Mouse (Mus musculus) heart, embryonic 14.5 days (tissue): ENCODE results near the gene Amotl1. TPM values are rescaled to one million over a fixed set of nuclear protein-coding genes. Genes with fewer than 3 reads are reported as not detected.

Experiments used
- ATAC-seq: fragments of 200-750 bp; cut with Nextera tagmentation; 2 replicates; pipeline ENCODE4 v1.8.0; 2017; ENCODE audit warnings: low read depth, moderate TSS enrichment; ENCODE audit not compliant: insufficient number of reproducible peaks, insufficient read depth, low FRiP score
- H3K27ac ChIP-seq, 2 experiments: fragments of 200-500 bp in 1 of 2; fragments of 300-500 bp in 1 of 2; sonication (generic) in 1 of 2; replicated peaks in 1 of 2; 2 replicates each; pipeline ENCODE4 v1.5.1; 2012 to 2014; ENCODE audit warnings: low read depth in 2 of 2, low read length in 2 of 2, control low read depth in 1 of 2, mild to moderate bottlenecking in 1 of 2, mixed read lengths in 1 of 2; ENCODE audit not compliant: control insufficient read depth in 1 of 2, insufficient read depth in 1 of 2
- H3K27me3 ChIP-seq: fragments of 300-500 bp; sonication (generic); 2 replicates; pipeline ENCODE4 v1.6.1; 2014; ENCODE audit warnings: mild to moderate bottlenecking, low read length, control low read depth; ENCODE audit not compliant: control insufficient read depth, insufficient read depth
- H3K36me3 ChIP-seq: fragments of 300-500 bp; sonication (generic); 2 replicates; pipeline ENCODE4 v1.6.1; 2014; ENCODE audit warnings: mild to moderate bottlenecking, control low read depth, low read length, mixed read lengths; ENCODE audit not compliant: control insufficient read depth, insufficient read depth
- H3K4me1 ChIP-seq, 2 experiments: fragments of 200-500 bp in 1 of 2; fragments of 300-500 bp in 1 of 2; sonication (generic) in 1 of 2; 2 replicates each; pipeline ENCODE4 v1.6.1; 2012 to 2014; ENCODE audit warnings: low read length in 2 of 2, control low read depth in 1 of 2, mixed read lengths in 1 of 2; ENCODE audit not compliant: control insufficient read depth in 2 of 2, insufficient read depth in 2 of 2
- H3K4me2 ChIP-seq: fragments of 300-500 bp; sonication (generic); 2 replicates; pipeline ENCODE4 v1.6.1; 2014; ENCODE audit warnings: mild to moderate bottlenecking, low read length
- H3K4me3 ChIP-seq, 2 experiments: fragments of 200-500 bp in 1 of 2; fragments of 300-500 bp in 1 of 2; sonication (generic) in 1 of 2; 2 replicates each; pipeline ENCODE4 v1.5.1; 2012 to 2014; ENCODE audit warnings: low read length in 2 of 2, mild to moderate bottlenecking in 2 of 2, control low read depth in 1 of 2, low read depth in 1 of 2, moderate library complexity in 1 of 2; ENCODE audit not compliant: control insufficient read depth in 1 of 2, insufficient read depth in 1 of 2
- H3K9ac ChIP-seq: fragments of 300-500 bp; sonication (generic); 2 replicates; pipeline ENCODE4 v1.6.1; 2014; ENCODE audit warnings: mild to moderate bottlenecking, low read length
- H3K9me3 ChIP-seq: fragments of 300-500 bp; sonication (generic); 2 replicates; pipeline ENCODE4 v1.6.1; 2016; ENCODE audit warnings: low read length, control low read depth; ENCODE audit not compliant: control insufficient read depth
- WGBS: fragments of 180-500 bp; shearing (Covaris S2); extraction: QIAGEN DNeasy Blood & Tissue Kit; methylation state at CpG from one replicate; pipeline ENCODE4 v1.1.7; 2014; 5-methylcytosine and 5-hydroxymethylcytosine counted together
- polyA plus RNA-seq: library from polyadenylated mRNA; unstranded; fragments of >200 nt; fragmentation: Nextera tagmentation; extraction: Ambion mirVana; gene quantifications from 2 replicates; pipeline ENCODE4 v1.2.1, GENCODE M21; 2014

Gene Amotl1
- polyA plus RNA-seq, 1 experiment from 2014 or later = 26.4 TPM

DNA sequence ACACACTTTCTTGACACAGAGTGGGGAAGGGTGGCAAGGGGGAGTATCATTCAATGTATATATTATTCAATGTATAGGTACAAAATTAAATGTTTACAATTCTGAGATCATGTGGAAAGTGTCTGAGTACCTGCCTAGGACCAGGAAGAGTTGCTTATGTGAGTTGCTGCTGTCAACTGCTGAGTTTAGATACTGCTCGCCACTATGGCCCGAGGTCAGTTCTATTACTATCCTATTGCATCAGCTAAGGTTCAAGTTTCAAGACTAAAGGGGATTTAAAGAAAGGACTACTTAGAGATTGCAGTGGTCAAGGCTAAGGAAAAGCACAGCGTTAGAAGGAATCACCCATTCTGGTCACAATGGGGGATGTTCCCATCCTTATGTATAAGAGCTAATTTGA lies 18.9 kb downstream of the Amotl1 start:
- no peak overlapping the region for H3K27ac ChIP-seq
- no peak for ATAC-seq
- 79% methylated on average over 3 of the region's 3 CpGs for WGBS

DNA sequence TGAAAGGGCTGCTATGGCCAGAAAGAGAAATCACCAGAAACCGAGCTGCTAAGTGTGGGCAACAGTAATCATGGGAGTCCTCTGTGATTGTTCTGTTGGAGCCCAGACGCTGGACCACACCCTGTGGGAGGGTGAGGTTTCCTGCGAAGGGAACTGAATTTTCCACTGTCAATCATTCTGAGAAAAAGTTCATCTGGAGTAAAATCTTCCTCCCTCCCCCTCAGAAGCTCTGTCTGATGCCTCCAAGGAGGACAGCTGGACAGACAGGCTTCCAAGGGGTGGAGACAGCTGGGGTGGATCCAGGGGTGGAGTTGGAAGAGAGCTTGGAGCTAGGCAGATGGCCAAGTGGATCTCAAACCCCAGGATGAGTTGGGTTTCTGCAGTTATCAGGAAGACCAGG lies 19.8 kb downstream of the Amotl1 start:
- Histone ChIP-seq H3K4me3 (no peak overlapping the region), H3K4me2 (no peak overlapping the region), H3K9ac (no peak overlapping the region), H3K27me3 (no peaks in the 10 kb centered on the region), H3K9me3 (no peaks in the 10 kb centered on the region), H3K27ac (no peak overlapping the region), H3K4me1 (peaks cover 4 to 12% of the 10 kb centered on the region in 2 experiments; a peak in 3 of 4 replicates), H3K36me3 (no peaks in the 10 kb centered on the region)
- WGBS = 22% methylated on average over 3 of the region's 3 CpGs
- peak; percentile 59; the same call in 1 of the 2 replicates for ATAC-seq

More for the DNA sequence above, 18.9 kb downstream of the Amotl1 start:
- Histone ChIP-seq H3K36me3 (no peaks in the 10 kb centered on the region), H3K9ac (no peak overlapping the region), H3K4me3 (no peak overlapping the region), H3K27me3 (no peaks in the 10 kb centered on the region), H3K9me3 (no peaks in the 10 kb centered on the region), H3K4me1 (peaks cover 4 to 12% of the 10 kb centered on the region in 2 experiments; a peak in 3 of 4 replicates), H3K4me2 (no peak overlapping the region)

DNA sequence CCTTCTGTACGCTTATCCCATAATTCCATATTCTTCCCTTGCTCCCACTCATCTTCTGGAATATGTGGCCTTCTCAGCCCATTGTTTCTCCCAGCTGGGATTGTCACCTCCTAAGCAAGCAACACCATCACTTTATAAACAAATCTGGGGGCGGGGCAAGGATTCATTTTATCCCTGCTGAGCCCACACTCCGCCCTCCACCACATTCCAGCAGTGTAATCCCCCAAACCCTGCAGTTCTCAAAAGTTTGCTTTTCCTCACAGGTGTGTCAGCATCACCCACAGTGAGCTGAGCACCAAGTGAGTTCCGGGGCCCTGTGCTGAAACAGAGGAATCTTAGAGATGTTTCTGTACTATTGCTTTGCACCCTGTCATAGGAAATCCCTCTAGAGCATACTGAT lies 20.9 kb downstream of the Amotl1 start:
- Histone ChIP-seq H3K27ac (no peak overlapping the region), H3K4me2 (no peak overlapping the region), H3K9ac (no peak overlapping the region), H3K4me1 (peaks cover 4 to 12% of the 10 kb centered on the region in 2 experiments; a peak in 3 of 4 replicates), H3K9me3 (no peaks in the 10 kb centered on the region), H3K36me3 (no peaks in the 10 kb centered on the region), H3K4me3 (no peak overlapping the region), H3K27me3 (no peaks in the 10 kb centered on the region)
- WGBS = 58% methylated on average over 4 of the region's 4 CpGs
- ATAC-seq = no peak

DNA sequence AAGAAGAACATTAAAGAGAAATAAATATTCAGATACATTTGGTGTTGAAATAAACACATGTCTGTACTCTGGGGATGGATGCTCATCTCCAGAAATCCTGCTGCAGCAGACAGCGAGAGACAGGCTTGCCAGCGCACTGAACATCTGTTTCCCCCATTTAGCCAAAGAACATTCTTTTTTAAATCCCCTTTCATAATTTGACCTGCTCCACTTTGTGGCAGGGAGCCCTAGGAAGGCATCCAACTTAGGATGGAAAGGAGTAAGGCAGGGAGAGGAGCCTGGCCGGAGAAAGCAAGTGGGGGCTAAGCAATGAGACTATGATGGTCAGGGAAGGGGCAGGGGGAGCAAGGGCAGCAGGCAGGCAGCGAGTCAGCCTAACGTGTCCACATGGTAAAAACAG lies 21.6 kb downstream of the Amotl1 start:
- no peaks in the 10 kb centered on the region for H3K9me3 ChIP-seq
- H3K27ac ChIP-seq = no peak overlapping the region
- ATAC-seq = no peak
- no peaks in the 10 kb centered on the region for H3K27me3 ChIP-seq
- no peak overlapping the region for H3K4me2 ChIP-seq
- no peaks in the 10 kb centered on the region for H3K36me3 ChIP-seq
- no peak overlapping the region for H3K4me3 ChIP-seq
- WGBS = 63% methylated on average over 5 of the region's 5 CpGs
- H3K9ac ChIP-seq = no peak overlapping the region
- peaks cover 4 to 12% of the 10 kb centered on the region in 2 experiments; a peak in 3 of 4 replicates for H3K4me1 ChIP-seq

DNA sequence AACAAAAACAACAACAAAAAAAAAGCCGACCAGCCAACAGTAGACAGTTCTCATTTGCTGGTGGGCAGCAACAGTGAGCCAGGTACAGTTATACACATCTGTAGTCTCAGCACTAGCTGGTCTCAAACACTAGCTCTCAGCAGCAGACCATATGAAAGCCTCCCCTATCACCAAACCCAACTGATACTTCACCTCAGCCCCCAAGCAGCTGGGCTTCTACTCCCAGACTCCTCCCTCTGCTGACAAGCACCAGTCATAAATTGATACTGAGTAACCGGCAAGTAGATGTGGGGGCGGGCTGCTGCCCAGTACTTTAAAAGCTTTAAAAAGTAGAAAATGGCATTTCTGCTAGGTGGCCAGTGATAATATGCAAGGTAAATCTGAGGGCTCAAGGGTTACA lies 22.0 kb downstream of the Amotl1 start:
- Histone ChIP-seq H3K4me1 (peaks cover 4 to 12% of the 10 kb centered on the region in 2 experiments; a peak in 3 of 4 replicates), H3K27ac (no peak overlapping the region), H3K4me2 (no peak overlapping the region), H3K9ac (no peak overlapping the region), H3K27me3 (no peaks in the 10 kb centered on the region), H3K9me3 (no peaks in the 10 kb centered on the region), H3K36me3 (no peaks in the 10 kb centered on the region), H3K4me3 (no peak overlapping the region)
- 42% methylated on average over 3 of the region's 3 CpGs for WGBS
- ATAC-seq = no peak

DNA sequence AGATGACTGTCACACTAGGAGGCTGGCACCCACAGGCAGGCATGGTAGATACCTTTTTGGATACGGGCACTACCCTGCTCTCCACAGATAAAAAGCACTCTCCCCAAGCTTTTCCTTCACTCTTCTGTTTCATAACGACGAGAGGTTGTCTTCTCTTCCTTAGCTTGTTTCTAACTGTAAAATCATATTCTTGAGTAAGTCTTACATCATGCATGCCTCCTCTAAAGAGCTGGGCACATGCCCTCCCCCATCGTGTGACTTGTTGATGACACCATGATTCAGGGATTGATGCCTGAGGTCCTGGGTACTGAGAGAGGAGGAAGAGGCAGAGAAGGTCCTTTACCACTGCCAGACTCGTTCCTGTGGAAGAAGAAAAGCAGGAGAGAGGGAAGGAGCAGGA lies 24.7 kb downstream of the Amotl1 start:
- no peak for ATAC-seq
- Histone ChIP-seq H3K27me3 (no peaks in the 10 kb centered on the region), H3K9me3 (0 out of 2 replicates have a peak, but pooled peaks cover 3% of the 10 kb centered on the region), H3K36me3 (no peaks in the 10 kb centered on the region), H3K4me2 (no peak overlapping the region), H3K4me3 (no peak overlapping the region), H3K9ac (no peak overlapping the region), H3K4me1 (peaks cover 11 to 21% of the 10 kb centered on the region in 2 experiments), H3K27ac (no peak overlapping the region)
- 72% methylated on average over 5 of the region's 5 CpGs for WGBS

DNA sequence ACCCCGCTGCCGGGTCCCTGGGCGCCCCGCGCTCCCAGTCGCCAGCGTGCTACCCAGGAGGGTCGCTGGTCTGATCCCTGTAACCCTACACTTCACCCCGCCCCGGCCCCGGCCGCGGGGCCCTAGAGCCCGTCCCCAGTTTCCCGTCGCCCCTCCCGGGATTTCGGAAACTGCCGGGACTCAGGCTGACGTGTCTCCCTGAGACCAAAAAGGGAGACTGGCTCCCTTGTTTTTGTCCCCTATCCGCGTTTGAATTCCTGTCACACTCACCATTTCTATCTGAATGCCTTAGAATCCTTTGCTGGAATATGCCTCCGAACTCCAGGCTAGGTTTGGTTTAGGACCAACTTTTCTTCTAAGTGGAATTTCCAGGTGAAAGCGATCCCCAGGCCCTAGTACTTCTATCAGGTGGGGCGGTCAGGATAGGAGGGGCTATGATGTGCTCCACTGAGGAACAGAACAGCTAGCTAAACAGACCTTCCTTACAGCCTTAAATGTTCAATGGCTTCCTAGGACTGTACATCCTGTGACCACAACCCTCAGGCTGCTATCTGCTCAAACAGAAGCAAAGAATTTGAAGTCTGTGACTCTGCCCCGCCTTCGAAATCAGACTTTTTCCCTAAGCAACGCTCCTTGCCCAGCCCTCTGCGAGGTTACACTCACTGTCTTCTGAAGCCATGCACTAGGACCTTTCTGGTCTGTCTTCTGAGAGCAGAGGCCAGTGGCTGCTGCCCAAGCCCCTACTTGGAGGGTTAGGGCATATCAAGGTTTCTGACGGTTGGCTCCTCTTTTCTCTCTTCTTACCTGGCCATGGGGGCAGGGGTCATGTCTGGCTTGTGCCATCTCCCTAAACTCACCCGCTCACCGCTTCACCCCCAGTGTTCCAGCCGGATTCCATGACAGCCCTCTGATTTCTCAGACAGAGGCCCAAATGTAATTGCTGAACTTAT lies 29.6 kb downstream of the Amotl1 start:
- Histone ChIP-seq H3K4me3 (peak overlapping the region; percentile 88 to 94), H3K4me2 (peak overlapping the region; percentile 70), H3K27ac (peak overlapping the region; percentile 51 to 94), H3K36me3 (no peaks in the 10 kb centered on the region), H3K27me3 (no peaks in the 10 kb centered on the region), H3K4me1 (peaks cover 19 to 44% of the 10 kb centered on the region in 2 experiments), H3K9ac (peak overlapping the region; percentile 99), H3K9me3 (0 out of 2 replicates have a peak, but pooled peaks cover 3% of the 10 kb centered on the region)
- 11% methylated on average over 33 of the region's 33 CpGs for WGBS
- peak; percentile 82 for ATAC-seq
